Mouse (Mus musculus): ENCODE data around the gene Spryd3.

- TF ChIP-seq POLR2A (IDR thresholded peaks at IDR 0.05; ENCODE audit: control insufficient read depth, extremely low read depth, insufficient read depth, low read length, poor library complexity) (no peak), CTCF (IDR thresholded peaks at IDR 0.05; ENCODE audit: borderline replicate concordance, control insufficient read depth, extremely low read depth, insufficient read depth, low read length, poor library complexity) (no peak)
Measured at GRCm38 (mm10) chr15:102100996-102101671, 34.9 kb downstream of the Spryd3 start.

All from thymus, adult 2 months (tissue).